Mouse (Mus musculus) limb, embryonic 14.5 days (tissue): Measurements from ENCODE around the gene Stx17. TPM values are rescaled to one million over a fixed set of nuclear protein-coding genes. Genes with fewer than 3 reads are reported as not detected.

Experiments used
- ATAC-seq: fragments of 200-750 bp; cut with Nextera tagmentation; 2 replicates; pipeline ENCODE4 v1.8.0; 2017; ENCODE audit warnings: low read depth, moderate number of reproducible peaks, moderate TSS enrichment; ENCODE audit not compliant: low FRiP score
- DNase-seq: peaks from one replicate; pipeline ENCODE4 v3.0.0-alpha.2; 2015; ENCODE audit warnings: low spot score
- H3K27ac ChIP-seq: fragments of 300-500 bp; sonication (generic); replicated peaks from 2 replicates; pipeline ENCODE4 v1.5.1; 2014; ENCODE audit warnings: low read depth, mild to moderate bottlenecking, low read length, moderate library complexity, mixed read lengths
- H3K27me3 ChIP-seq: fragments of 300-500 bp; sonication (generic); 2 replicates; pipeline ENCODE4 v1.6.1; 2014; ENCODE audit warnings: low read length, mixed read lengths; ENCODE audit not compliant: control insufficient read depth, insufficient read depth
- H3K36me3 ChIP-seq: fragments of 300-500 bp; sonication (generic); 2 replicates; pipeline ENCODE4 v1.6.1; 2014; ENCODE audit warnings: mild to moderate bottlenecking, low read length, moderate library complexity, mixed read lengths; ENCODE audit not compliant: control insufficient read depth, insufficient read depth
- H3K4me1 ChIP-seq: fragments of 300-500 bp; sonication (generic); 2 replicates; pipeline ENCODE4 v1.6.1; 2014; ENCODE audit warnings: antibody characterized with exemption, low read length, mixed read lengths; ENCODE audit not compliant: control insufficient read depth, insufficient read depth
- H3K4me2 ChIP-seq: fragments of 300-500 bp; sonication (generic); replicated peaks from 2 replicates; pipeline ENCODE4 v1.6.1; 2014; ENCODE audit warnings: low read depth, mild to moderate bottlenecking, low read length, moderate library complexity; ENCODE audit not compliant: severe bottlenecking
- H3K4me3 ChIP-seq: fragments of 300-500 bp; sonication (generic); replicated peaks from 2 replicates; pipeline ENCODE4 v1.5.1; 2014; ENCODE audit warnings: low read length
- H3K9ac ChIP-seq: fragments of 300-500 bp; sonication (generic); 2 replicates; pipeline ENCODE4 v1.6.1; 2014; ENCODE audit warnings: mild to moderate bottlenecking, low read depth, low read length, moderate library complexity; ENCODE audit not compliant: severe bottlenecking
- H3K9me3 ChIP-seq: fragments of 300-500 bp; sonication (generic); 2 replicates; pipeline ENCODE4 v1.6.1; 2016; ENCODE audit warnings: low read length; ENCODE audit not compliant: control insufficient read depth
- POLR2A ChIP-seq: fragments of 200-500 bp; IDR thresholded peaks from 2 replicates; pipeline ENCODE4 v1.8.0; 2012; ENCODE audit warnings: inconsistent platforms, mild to moderate bottlenecking, moderate library complexity, borderline replicate concordance; ENCODE audit not compliant: insufficient read depth, insufficient read length; ENCODE audit errors: extremely low read depth
- WGBS: fragments of 180-500 bp; shearing (Covaris S2); extraction: QIAGEN DNeasy Blood & Tissue Kit; methylation state at CpG from one replicate; pipeline ENCODE4 v1.1.7; 2014; 5-methylcytosine and 5-hydroxymethylcytosine counted together
- polyA plus RNA-seq, 2 experiments: library from polyadenylated mRNA; depleted of rRNA in 1 of 2; stranded (reverse) in 1 of 2; unstranded in 1 of 2; fragments of >200 nt; fragmentation: Nextera tagmentation in 1 of 2; extraction: Ambion mirVana in 1 of 2; gene quantifications; 2 replicates each; pipeline versions ENCODE4 v1.2.1 to v1.2.3; 2012 to 2014

Gene Stx17
- polyA plus RNA-seq, 2 experiments, result 17.1 to 32.0 TPM

- H3K4me1 ChIP-seq, result no peaks in the 10 kb centered on the region
These were observed 6.9 kb downstream of the Stx17 start for GRCm38 (mm10) chr4:48131606-48132005.

GRCm38 (mm10) chr4:48132721-48133120 is 8.0 kb downstream of the Stx17 start:
- Histone ChIP-seq H3K27ac (no peak overlapping the region), H3K4me2 (no peak overlapping the region), H3K4me1 (no peaks in the 10 kb centered on the region), H3K27me3 (no peaks in the 10 kb centered on the region), H3K9ac (no peak overlapping the region), H3K36me3 (peaks cover 39% of the 10 kb centered on the region), H3K9me3 (no peaks in the 10 kb centered on the region), H3K4me3 (no peak overlapping the region)
- no peak for TF ChIP-seq POLR2A
- WGBS, result 79% methylated on average over 3 of the region's 3 CpGs
- ATAC-seq (no peak), DNase-seq (no peak)

More at GRCm38 (mm10) chr4:48131606-48132005, 6.9 kb downstream of the Stx17 start:
- DNase-seq, result no peak
- H3K27me3 ChIP-seq, result no peaks in the 10 kb centered on the region
- peaks cover 37% of the 10 kb centered on the region for H3K36me3 ChIP-seq
- H3K4me3 ChIP-seq, result no peak overlapping the region
- H3K9ac ChIP-seq, result no peak overlapping the region
- H3K27ac ChIP-seq, result no peak overlapping the region
- H3K9me3 ChIP-seq, result no peaks in the 10 kb centered on the region
- no peak for ATAC-seq
- H3K4me2 ChIP-seq, result no peak overlapping the region
- 92% methylated on average over 9 of the region's 9 CpGs for WGBS
- no peak for TF ChIP-seq POLR2A

- no peak overlapping the region for H3K27ac ChIP-seq
- H3K4me1 ChIP-seq, result no peaks in the 10 kb centered on the region
- H3K4me2 ChIP-seq, result no peak overlapping the region
- peaks cover 7% of the 10 kb centered on the region for H3K36me3 ChIP-seq
- no peak overlapping the region for H3K9ac ChIP-seq
- H3K4me3 ChIP-seq, result no peak overlapping the region
- no peak for TF ChIP-seq POLR2A
- no peak for DNase-seq
- ATAC-seq, result no peak
- no peaks in the 10 kb centered on the region for H3K9me3 ChIP-seq
- H3K27me3 ChIP-seq, result no peaks in the 10 kb centered on the region
- 98% methylated on average over 2 of the region's 2 CpGs for WGBS
These were observed 24.8 kb downstream of the Stx17 start for GRCm38 (mm10) chr4:48149492-48149891.

- 88% methylated on average over 5 of the region's 5 CpGs for WGBS
- Histone ChIP-seq H3K36me3 (peaks cover 7% of the 10 kb centered on the region), H3K4me1 (no peaks in the 10 kb centered on the region), H3K27me3 (no peaks in the 10 kb centered on the region), H3K4me2 (no peak overlapping the region), H3K9ac (no peak overlapping the region), H3K4me3 (no peak overlapping the region), H3K27ac (no peak overlapping the region), H3K9me3 (no peaks in the 10 kb centered on the region)
- no peak for ATAC-seq
- no peak for DNase-seq
- no peak for TF ChIP-seq POLR2A
These were observed 28.5 kb downstream of the Stx17 start for GRCm38 (mm10) chr4:48153229-48153628.

- Histone ChIP-seq H3K9me3 (no peaks in the 10 kb centered on the region), H3K27me3 (no peaks in the 10 kb centered on the region), H3K36me3 (peaks cover 3% of the 10 kb centered on the region; the same call in 1 of the 2 replicates), H3K27ac (no peak overlapping the region), H3K9ac (no peak overlapping the region), H3K4me1 (no peaks in the 10 kb centered on the region), H3K4me2 (no peak overlapping the region), H3K4me3 (no peak overlapping the region)
- TF ChIP-seq POLR2A, result no peak
- ATAC-seq (no peak), DNase-seq (no peak)
- WGBS, result 70% methylated on average over 1 of the region's 1 CpGs
These were observed 31.1 kb downstream of the Stx17 start for GRCm38 (mm10) chr4:48155864-48156263.

GRCm38 (mm10) chr4:48160386-48160785 is 35.7 kb downstream of the Stx17 start:
- Histone ChIP-seq H3K4me2 (no peak overlapping the region), H3K27ac (no peak overlapping the region), H3K27me3 (no peaks in the 10 kb centered on the region), H3K36me3 (peaks cover 8% of the 10 kb centered on the region; the same call in 1 of the 2 replicates), H3K9me3 (no peaks in the 10 kb centered on the region), H3K4me3 (no peak overlapping the region), H3K4me1 (no peaks in the 10 kb centered on the region), H3K9ac (no peak overlapping the region)
- ATAC-seq (no peak), DNase-seq (no peak)
- TF ChIP-seq POLR2A, result no peak
- 87% methylated on average over 4 of the region's 4 CpGs for WGBS
